Mouse (Mus musculus): ENCODE data around the gene Mucl1.

GRCm38 (mm10) chr15:103755369-103755768, at the start of gene Mucl1:
- TF ChIP-seq EP300 (IDR thresholded peaks at IDR 0.05; ENCODE audit: insufficient read depth, low read depth, low read length), result no peak
- no peak for TF ChIP-seq CTCF (IDR thresholded peaks at IDR 0.05)
- no peak for TF ChIP-seq POLR2A (IDR thresholded peaks at IDR 0.05; ENCODE audit: insufficient read depth, low read depth, low read length)

Data from heart, adult 2 months (tissue).